Comparison of ENCODE assay signal across 11 mouse cellular contexts in the genomic region with DNA sequence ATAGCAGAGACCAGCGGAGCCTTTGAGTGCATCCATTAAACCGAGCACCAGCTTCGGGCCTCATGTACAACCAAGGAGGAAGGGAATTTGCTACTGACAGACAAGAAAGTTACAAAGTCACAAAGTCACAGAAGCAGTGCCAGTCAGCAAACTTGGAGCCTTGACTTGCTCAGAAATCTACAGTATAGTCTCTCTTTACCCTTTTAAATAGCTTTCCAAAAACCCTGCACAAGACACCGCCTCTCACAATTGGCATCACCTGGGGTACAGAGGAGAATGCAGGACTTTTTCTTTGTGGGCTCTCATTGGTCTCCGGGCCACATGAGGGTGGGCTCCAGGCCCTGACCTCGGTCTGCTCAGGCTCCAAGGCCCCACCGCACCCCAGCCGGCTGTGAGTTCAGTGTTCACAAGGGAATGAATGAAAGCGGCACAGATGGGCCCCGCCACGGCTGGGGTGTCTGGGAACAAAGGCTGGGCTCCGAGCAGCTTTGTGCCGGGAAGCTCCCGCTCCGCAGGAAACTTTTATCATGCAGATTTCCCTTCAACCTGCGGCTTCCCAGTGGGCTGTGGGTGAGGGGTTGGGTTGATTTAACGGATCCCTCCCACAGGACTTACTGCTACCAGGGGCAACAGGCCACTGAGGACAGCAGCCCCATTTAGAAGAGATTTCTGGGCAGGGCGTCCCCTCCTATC. TPM values are rescaled to one million over a fixed set of nuclear protein-coding genes. Genes with fewer than 3 reads are reported as not detected.
DNase-seq lines count a peak whose midpoint lies in the region; ATAC-seq and TF ChIP-seq lines count a peak whose summit lies in the region.
"Had no signal": no experiment of that assay in that cellular context is flagged by ENCODE, and none has a peak within 500 bp of the region (broad histone marks: within the 10 kb centered on the region; RNA-seq: fewer than 3 reads in every experiment).

No protein-coding gene starts in this region.

- H3K27ac ChIP-seq in liver, embryonic 13.5 days: no peak overlapping the region
- no peak overlapping the region for H3K27ac ChIP-seq in liver, embryonic 11.5 days (ENCODE audit: low read depth, low read length)
- peak overlapping the region; percentile 97 for H3K27ac ChIP-seq in forebrain, embryonic 13.5 days
- peak overlapping the region; percentile 94 for H3K27ac ChIP-seq in midbrain, embryonic 11.5 days (ENCODE audit: low read depth, low read length)
- H3K27ac ChIP-seq: embryonic facial prominence, embryonic 15.5 days had no signal

- 0 out of 2 replicates have a peak, but pooled peaks have one; percentile 18 for ATAC-seq in liver, embryonic 13.5 days (ENCODE audit: low read depth)
- no peak for ATAC-seq in liver, embryonic 11.5 days (replicated peaks; ENCODE audit: low FRiP score)
- ATAC-seq in forebrain, embryonic 13.5 days: peak; percentile 89
- ATAC-seq in midbrain, embryonic 11.5 days (ENCODE audit: low FRiP score): peak; percentile 95

- no peak overlapping the region for H3K4me3 ChIP-seq in liver, embryonic 13.5 days (replicated peaks)
- H3K4me3 ChIP-seq in liver, embryonic 11.5 days (ENCODE audit: low read depth, low read length): no peak overlapping the region
- no peak overlapping the region; the same call in 1 of the 2 replicates for H3K4me3 ChIP-seq in forebrain, embryonic 13.5 days
- H3K4me3 ChIP-seq in midbrain, embryonic 11.5 days (ENCODE audit: low read depth, low read length): no peak overlapping the region
- no peak overlapping the region for H3K4me3 ChIP-seq in lung, adult 2 months (replicated peaks; ENCODE audit: extremely low read depth, low read depth, low read length)
- H3K4me3 ChIP-seq: embryonic facial prominence, embryonic 15.5 days had no signal

- DNase-seq in liver, embryonic 13.5 days: no peak
- DNase-seq in liver, embryonic 11.5 days (ENCODE audit: low spot score): no peak
- DNase-seq in midbrain, embryonic 11.5 days (ENCODE audit: low spot score, missing footprints): peak; percentile 99
- DNase-seq in adrenal gland, postnatal 14 days: no peak
- DNase-seq in layer of hippocampus, adult 11-12 months (ENCODE audit: low spot score): no peak
- DNase-seq in adrenal gland, adult 18-20 months (ENCODE audit: low spot score in 2 of 2): no peak
- DNase-seq in lung, adult 2 months: no peak
- DNase-seq: kidney, adult 11 months; thymus, postnatal 14 days had no signal

- no peak overlapping the region for H3K9ac ChIP-seq in liver, embryonic 13.5 days
- no peak overlapping the region for H3K9ac ChIP-seq in liver, embryonic 11.5 days (ENCODE audit: low read depth, low read length)
- H3K9ac ChIP-seq in forebrain, embryonic 13.5 days: peak overlapping the region; percentile 55
- H3K9ac ChIP-seq in midbrain, embryonic 11.5 days (ENCODE audit: low read length): peak overlapping the region; percentile 54
- H3K9ac ChIP-seq: embryonic facial prominence, embryonic 15.5 days had no signal

- no peaks in the 10 kb centered on the region for H3K27me3 ChIP-seq in liver, embryonic 13.5 days
- no peaks in the 10 kb centered on the region for H3K27me3 ChIP-seq in liver, embryonic 11.5 days (replicated peaks; ENCODE audit: control insufficient read depth, insufficient read depth, low read length)
- H3K27me3 ChIP-seq in forebrain, embryonic 13.5 days: no peaks in the 10 kb centered on the region
- H3K27me3 ChIP-seq in midbrain, embryonic 11.5 days (ENCODE audit: control insufficient read depth, insufficient read depth, low read length): no peaks in the 10 kb centered on the region
- H3K27me3 ChIP-seq: embryonic facial prominence, embryonic 15.5 days had no signal

- no peak for TF ChIP-seq CTCF in lung, adult 2 months (IDR thresholded peaks at IDR 0.05; ENCODE audit: insufficient read depth, low read length)

- H3K9me3 ChIP-seq in liver, embryonic 13.5 days (replicated peaks): no peaks in the 10 kb centered on the region
- H3K9me3 ChIP-seq in liver, embryonic 11.5 days (ENCODE audit: control insufficient read depth, low read length): no peaks in the 10 kb centered on the region
- H3K9me3 ChIP-seq in forebrain, embryonic 13.5 days (replicated peaks): no peaks in the 10 kb centered on the region
- no peaks in the 10 kb centered on the region for H3K9me3 ChIP-seq in midbrain, embryonic 11.5 days (ENCODE audit: control insufficient read depth, low read length)
- H3K9me3 ChIP-seq: embryonic facial prominence, embryonic 15.5 days had no signal

- TF ChIP-seq POLR2A in lung, adult 2 months (IDR thresholded peaks at IDR 0.05; ENCODE audit: borderline replicate concordance, extremely low read depth, low read depth, low read length): no peak

- WGBS in liver, embryonic 13.5 days (ENCODE audit: insufficient replicate concordance): 84% methylated on average over 18 of the region's 18 CpGs
- WGBS in liver, embryonic 11.5 days: 74% methylated on average over 18 of the region's 18 CpGs
- WGBS in forebrain, embryonic 13.5 days: 1% methylated on average over 18 of the region's 18 CpGs
- WGBS in midbrain, embryonic 11.5 days: 8% methylated on average over 18 of the region's 18 CpGs
- 78% methylated on average over 18 of the region's 18 CpGs for WGBS in lung, adult 2 months

- H3K4me1 ChIP-seq in liver, embryonic 13.5 days (replicated peaks): no peaks in the 10 kb centered on the region
- no peaks in the 10 kb centered on the region for H3K4me1 ChIP-seq in liver, embryonic 11.5 days (replicated peaks; ENCODE audit: control insufficient read depth, insufficient read depth, low read length)
- H3K4me1 ChIP-seq in forebrain, embryonic 13.5 days: peaks cover 58% of the 10 kb centered on the region
- H3K4me1 ChIP-seq in midbrain, embryonic 11.5 days (ENCODE audit: control insufficient read depth, insufficient read depth, low read length): peaks cover 43% of the 10 kb centered on the region
- H3K4me1 ChIP-seq in lung, adult 2 months (ENCODE audit: control insufficient read depth, insufficient read depth, low read length): no peaks in the 10 kb centered on the region
- H3K4me1 ChIP-seq: embryonic facial prominence, embryonic 15.5 days had no signal

- peaks cover 97% of the 10 kb centered on the region for H3K36me3 ChIP-seq in liver, embryonic 13.5 days
- H3K36me3 ChIP-seq in liver, embryonic 11.5 days (ENCODE audit: control insufficient read depth, insufficient read depth, low read length): peaks cover 54% of the 10 kb centered on the region
- peaks cover 60% of the 10 kb centered on the region for H3K36me3 ChIP-seq in forebrain, embryonic 13.5 days (ENCODE audit: poor library complexity, severe bottlenecking)
- peaks cover 11% of the 10 kb centered on the region for H3K36me3 ChIP-seq in midbrain, embryonic 11.5 days (ENCODE audit: control insufficient read depth, insufficient read depth, low read length)

- H3K4me2 ChIP-seq in liver, embryonic 13.5 days: no peak overlapping the region
- H3K4me2 ChIP-seq in liver, embryonic 11.5 days: no peak overlapping the region
- peak overlapping the region; percentile 50 for H3K4me2 ChIP-seq in forebrain, embryonic 13.5 days
- peak overlapping the region; percentile 26 for H3K4me2 ChIP-seq in midbrain, embryonic 11.5 days
- H3K4me2 ChIP-seq: embryonic facial prominence, embryonic 15.5 days had no signal

RNA-seq across cellular contexts. Expression of gene Sars, which starts 11.7 kb away (rescaled TPM):
- 108 and 129 TPM in 2 replicates for polyA plus RNA-seq in liver, embryonic 13.5 days (2015; fragmentation: Nextera tagmentation; extraction: Ambion mirVana)
- 194 and 199 TPM in 2 replicates for polyA plus RNA-seq in liver, embryonic 11.5 days (2014; fragmentation: Nextera tagmentation; extraction: Ambion mirVana)
- 196 and 205 TPM in 2 replicates for polyA plus RNA-seq in forebrain, embryonic 13.5 days (2015; fragmentation: Nextera tagmentation; extraction: Ambion mirVana)
- 196 and 213 TPM in 2 replicates for polyA plus RNA-seq in midbrain, embryonic 11.5 days (2014; fragmentation: Nextera tagmentation; extraction: Ambion mirVana)
- 144 and 167 TPM in 2 replicates for total RNA-seq in adrenal gland, postnatal 14 days (2021)
- total RNA-seq in adrenal gland, adult 18-20 months (2021): 100 to 1,000 TPM; 168 to 202 TPM
- polyA plus RNA-seq in lung, adult 2 months (2012; rRNA removed): 29.4 and 48.0 TPM in 2 replicates

RNA-seq across cellular contexts. Expression of gene Celsr2, which starts 18.0 kb away (rescaled TPM):
- 0.22 and 0.56 TPM in 2 replicates for polyA plus RNA-seq in liver, embryonic 13.5 days (2015; fragmentation: Nextera tagmentation; extraction: Ambion mirVana)
- polyA plus RNA-seq in liver, embryonic 11.5 days (2014; fragmentation: Nextera tagmentation; extraction: Ambion mirVana): 2.4 and 2.5 TPM in 2 replicates
- polyA plus RNA-seq in forebrain, embryonic 13.5 days (2015; fragmentation: Nextera tagmentation; extraction: Ambion mirVana): 45.3 and 56.9 TPM in 2 replicates
- polyA plus RNA-seq in midbrain, embryonic 11.5 days (2014; fragmentation: Nextera tagmentation; extraction: Ambion mirVana): 61.9 and 65.2 TPM in 2 replicates
- total RNA-seq in adrenal gland, postnatal 14 days (2021): 8.7 and 11.0 TPM in 2 replicates
- total RNA-seq in adrenal gland, adult 18-20 months (2021): 1 to 10 TPM; 4.4 to 7.0 TPM
- polyA plus RNA-seq in lung, adult 2 months (2012; rRNA removed): 22.7 and 26.7 TPM in 2 replicates

RNA-seq across cellular contexts. Expression of gene Psrc1, which starts 49.7 kb away (rescaled TPM):
- 14.9 and 15.8 TPM in 2 replicates for polyA plus RNA-seq in liver, embryonic 13.5 days (2015; fragmentation: Nextera tagmentation; extraction: Ambion mirVana)
- polyA plus RNA-seq in liver, embryonic 11.5 days (2014; fragmentation: Nextera tagmentation; extraction: Ambion mirVana): 33.2 and 34.0 TPM in 2 replicates
- polyA plus RNA-seq in forebrain, embryonic 13.5 days (2015; fragmentation: Nextera tagmentation; extraction: Ambion mirVana): 68.6 and 68.9 TPM in 2 replicates
- polyA plus RNA-seq in midbrain, embryonic 11.5 days (2014; fragmentation: Nextera tagmentation; extraction: Ambion mirVana): 59.3 and 68.1 TPM in 2 replicates
- total RNA-seq in adrenal gland, postnatal 14 days (2021): 4.1 and 5.3 TPM in 2 replicates
- total RNA-seq in adrenal gland, adult 18-20 months (2021): 1 to 10 TPM; 1.7 to 1.8 TPM
- polyA plus RNA-seq in lung, adult 2 months (2012; rRNA removed): 2.3 and 2.4 TPM in 2 replicates

Comparison
In these comparisons a context has a peak if more than half of its experiments do, and no peak if none do; other contexts are left out.
1. H3K27ac ChIP-seq: peak in forebrain, embryonic 13.5 days (single experiment) and midbrain, embryonic 11.5 days (single experiment); none in liver, embryonic 13.5 days (single experiment) and liver, embryonic 11.5 days (single experiment).
2. H3K4me2 ChIP-seq: peak in forebrain, embryonic 13.5 days (single experiment) and midbrain, embryonic 11.5 days (single experiment); none in liver, embryonic 13.5 days (single experiment) and liver, embryonic 11.5 days (single experiment).
3. H3K9ac ChIP-seq: peak in forebrain, embryonic 13.5 days (single experiment) and midbrain, embryonic 11.5 days (single experiment); none in liver, embryonic 13.5 days (single experiment) and liver, embryonic 11.5 days (single experiment).